Mouse (Mus musculus): ENCODE measurements around the gene Sec16b. TPM values are rescaled to one million over a fixed set of nuclear protein-coding genes. Genes with fewer than 3 reads are reported as not detected.

Gene Sec16b
- 0.93 and 1.1 TPM in 2 replicates for polyA plus RNA-seq (2012; rRNA removed)

GRCm38 (mm10) chr1:157506522-157506921 lies at the start of gene Sec16b:
Gene Sec16b, plus strand, starts transcription at chr1:157506728.
- no peak for DNase-seq (ENCODE audit: low read depth in 1 of 2, low spot score in 2 of 2)
- H3K27me3 ChIP-seq (ENCODE audit: control insufficient read depth, insufficient read depth, low read length): no peaks in the 10 kb centered on the region

GRCm38 (mm10) chr1:157457789-157458188 lies 48.7 kb upstream of the Sec16b start:
- no peak for TF ChIP-seq CTCF (IDR thresholded peaks at IDR 0.05; ENCODE audit: extremely low read depth, insufficient read depth, insufficient read length, insufficient replicate concordance)
- TF ChIP-seq POLR2A (IDR thresholded peaks at IDR 0.05; ENCODE audit: low read depth, low read length): no peak
- WGBS: 97% methylated on average over 3 of the region's 3 CpGs
- no peak overlapping the region for H3K27ac ChIP-seq (ENCODE audit: insufficient read depth, low read length)
- no peaks in the 10 kb centered on the region for H3K36me3 ChIP-seq (ENCODE audit: control insufficient read depth, insufficient read depth, low read length)
- no peaks in the 10 kb centered on the region for H3K27me3 ChIP-seq (ENCODE audit: control insufficient read depth, insufficient read depth, low read length)
- H3K4me3 ChIP-seq (ENCODE audit: extremely low read depth, insufficient read depth, insufficient read length): no peak overlapping the region
- no peaks in the 10 kb centered on the region for H3K4me1 ChIP-seq (ENCODE audit: control insufficient read depth, insufficient read depth, insufficient read length)
- DNase-seq (ENCODE audit: low read depth in 1 of 2, low spot score in 2 of 2): no peak

More at GRCm38 (mm10) chr1:157506522-157506921, at the start of gene Sec16b:
- no peak within 1 kb of the TSS for H3K4me3 ChIP-seq (ENCODE audit: extremely low read depth, insufficient read depth, insufficient read length)
- H3K36me3 ChIP-seq (ENCODE audit: control insufficient read depth, insufficient read depth, low read length): no peaks in the 10 kb centered on the region
- TF ChIP-seq CTCF (IDR thresholded peaks at IDR 0.05; ENCODE audit: extremely low read depth, insufficient read depth, insufficient read length, insufficient replicate concordance): no peak
- no peak for TF ChIP-seq POLR2A (IDR thresholded peaks at IDR 0.05; ENCODE audit: low read depth, low read length)
- H3K27ac ChIP-seq (ENCODE audit: insufficient read depth, low read length): no peak within 1 kb of the TSS
- WGBS: 73% methylated on average over 5 of the region's 5 CpGs
- no peaks in the 10 kb centered on the region for H3K4me1 ChIP-seq (ENCODE audit: control insufficient read depth, insufficient read depth, insufficient read length)

GRCm38 (mm10) chr1:157458421-157459208 lies 47.9 kb upstream of the Sec16b start, which contains the start of gene Cryzl2:
Gene Cryzl2, plus strand, starts transcription at chr1:157458577.
- Histone ChIP-seq H3K4me3 (ENCODE audit: extremely low read depth, insufficient read depth, insufficient read length) (peak within 1 kb of the TSS; percentile 46), H3K27ac (ENCODE audit: insufficient read depth, low read length) (no peak within 1 kb of the TSS), H3K36me3 (ENCODE audit: control insufficient read depth, insufficient read depth, low read length) (no peaks in the 10 kb centered on the region), H3K27me3 (ENCODE audit: control insufficient read depth, insufficient read depth, low read length) (no peaks in the 10 kb centered on the region), H3K4me1 (ENCODE audit: control insufficient read depth, insufficient read depth, insufficient read length) (no peaks in the 10 kb centered on the region)
- peak; percentile 33 to 79 for DNase-seq (ENCODE audit: low read depth in 1 of 2, low spot score in 2 of 2)
- WGBS: 19% methylated on average over 26 of the region's 29 CpGs
- TF ChIP-seq POLR2A (IDR thresholded peaks at IDR 0.05; ENCODE audit: low read depth, low read length) (no peak), CTCF (IDR thresholded peaks at IDR 0.05; ENCODE audit: extremely low read depth, insufficient read depth, insufficient read length, insufficient replicate concordance) (peak; percentile 79)

GRCm38 (mm10) chr1:157459904-157460303 lies 46.6 kb upstream of the Sec16b start:
- Histone ChIP-seq H3K4me1 (ENCODE audit: control insufficient read depth, insufficient read depth, insufficient read length) (no peaks in the 10 kb centered on the region), H3K27me3 (ENCODE audit: control insufficient read depth, insufficient read depth, low read length) (no peaks in the 10 kb centered on the region), H3K36me3 (ENCODE audit: control insufficient read depth, insufficient read depth, low read length) (no peaks in the 10 kb centered on the region), H3K27ac (ENCODE audit: insufficient read depth, low read length) (no peak overlapping the region), H3K4me3 (ENCODE audit: extremely low read depth, insufficient read depth, insufficient read length) (no peak overlapping the region)
- 92% methylated on average over 5 of the region's 5 CpGs for WGBS
- DNase-seq (ENCODE audit: low read depth in 1 of 2, low spot score in 2 of 2): no peak
- no peak for TF ChIP-seq CTCF (IDR thresholded peaks at IDR 0.05; ENCODE audit: extremely low read depth, insufficient read depth, insufficient read length, insufficient replicate concordance)
- TF ChIP-seq POLR2A (IDR thresholded peaks at IDR 0.05; ENCODE audit: low read depth, low read length): no peak

- no peak overlapping the region for H3K27ac ChIP-seq (ENCODE audit: insufficient read depth, low read length)
- DNase-seq (ENCODE audit: low read depth in 1 of 2, low spot score in 2 of 2): no peak
- no peaks in the 10 kb centered on the region for H3K27me3 ChIP-seq (ENCODE audit: control insufficient read depth, insufficient read depth, low read length)
- TF ChIP-seq POLR2A (IDR thresholded peaks at IDR 0.05; ENCODE audit: low read depth, low read length) (no peak), CTCF (IDR thresholded peaks at IDR 0.05; ENCODE audit: extremely low read depth, insufficient read depth, insufficient read length, insufficient replicate concordance) (no peak)
- no peaks in the 10 kb centered on the region for H3K36me3 ChIP-seq (ENCODE audit: control insufficient read depth, insufficient read depth, low read length)
- 94% methylated on average over 5 of the region's 5 CpGs for WGBS
- no peak overlapping the region for H3K4me3 ChIP-seq (ENCODE audit: extremely low read depth, insufficient read depth, insufficient read length)
- no peaks in the 10 kb centered on the region for H3K4me1 ChIP-seq (ENCODE audit: control insufficient read depth, insufficient read depth, insufficient read length)
Measured at GRCm38 (mm10) chr1:157461276-157461675, 45.3 kb upstream of the Sec16b start.

GRCm38 (mm10) chr1:157462336-157462735 lies 44.2 kb upstream of the Sec16b start:
- Histone ChIP-seq H3K4me1 (ENCODE audit: control insufficient read depth, insufficient read depth, insufficient read length) (no peaks in the 10 kb centered on the region), H3K27ac (ENCODE audit: insufficient read depth, low read length) (no peak overlapping the region), H3K36me3 (ENCODE audit: control insufficient read depth, insufficient read depth, low read length) (no peaks in the 10 kb centered on the region), H3K4me3 (ENCODE audit: extremely low read depth, insufficient read depth, insufficient read length) (no peak overlapping the region), H3K27me3 (ENCODE audit: control insufficient read depth, insufficient read depth, low read length) (no peaks in the 10 kb centered on the region)
- no peak for TF ChIP-seq POLR2A (IDR thresholded peaks at IDR 0.05; ENCODE audit: low read depth, low read length)
- TF ChIP-seq CTCF (IDR thresholded peaks at IDR 0.05; ENCODE audit: extremely low read depth, insufficient read depth, insufficient read length, insufficient replicate concordance): no peak
- no peak for DNase-seq (ENCODE audit: low read depth in 1 of 2, low spot score in 2 of 2)
- WGBS: 84% methylated on average over 3 of the region's 3 CpGs

GRCm38 (mm10) chr1:157465194-157465593 lies 41.3 kb upstream of the Sec16b start:
- TF ChIP-seq CTCF (IDR thresholded peaks at IDR 0.05; ENCODE audit: extremely low read depth, insufficient read depth, insufficient read length, insufficient replicate concordance): no peak
- no peak for TF ChIP-seq POLR2A (IDR thresholded peaks at IDR 0.05; ENCODE audit: low read depth, low read length)
- no peaks in the 10 kb centered on the region for H3K27me3 ChIP-seq (ENCODE audit: control insufficient read depth, insufficient read depth, low read length)
- no peak for DNase-seq (ENCODE audit: low read depth in 1 of 2, low spot score in 2 of 2)
- no peaks in the 10 kb centered on the region for H3K4me1 ChIP-seq (ENCODE audit: control insufficient read depth, insufficient read depth, insufficient read length)
- H3K27ac ChIP-seq (ENCODE audit: insufficient read depth, low read length): no peak overlapping the region
- no peak overlapping the region for H3K4me3 ChIP-seq (ENCODE audit: extremely low read depth, insufficient read depth, insufficient read length)
- 91% methylated on average over 3 of the region's 3 CpGs for WGBS
- no peaks in the 10 kb centered on the region for H3K36me3 ChIP-seq (ENCODE audit: control insufficient read depth, insufficient read depth, low read length)

All from spleen, adult 2 months (tissue).